Mouse (Mus musculus): ENCODE results near the gene Rnf150. TPM values are rescaled to one million over a fixed set of nuclear protein-coding genes. Genes with fewer than 3 reads are reported as not detected.

The Rnf150 gene
- total and polyA plus RNA-seq, 3 experiments: 0.13 to 0.50 (median 0.39) TPM

DNA sequence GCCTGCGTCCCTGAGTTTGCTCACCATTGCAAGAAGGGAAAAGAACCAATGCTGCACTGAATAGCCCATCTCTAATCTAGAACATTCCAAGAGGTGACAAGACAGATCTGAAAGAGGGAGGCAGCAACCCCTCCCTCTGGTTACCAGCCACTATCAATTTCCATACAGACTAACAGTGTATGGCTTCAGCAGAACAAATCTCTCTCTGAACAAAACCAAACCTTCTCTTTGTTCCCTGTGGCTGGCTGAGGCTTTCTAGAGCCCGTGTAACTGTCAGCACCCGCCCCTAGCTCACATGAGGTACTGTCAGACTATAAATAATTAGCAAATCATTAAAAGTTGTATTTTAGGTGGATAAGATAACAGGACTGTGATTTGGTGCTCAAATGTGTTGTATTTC lies 109.7 kb downstream of the Rnf150 start:
- Histone ChIP-seq H3K79me2 (replicated peaks; ENCODE audit: control insufficient read depth, extremely low read depth, insufficient read depth, poor library complexity, severe bottlenecking) (no peaks in the 10 kb centered on the region), H3K4me1 (ENCODE audit: control insufficient read depth in 1 of 2, insufficient read depth in 2 of 2) (peaks cover 2 to 26% of the 10 kb centered on the region in 2 experiments; a peak in 2 of 4 replicates), H3K9me3 (replicated peaks; ENCODE audit: low read length) (peaks cover 5% of the 10 kb centered on the region), H3K4me2 (ENCODE audit: insufficient read depth, low read depth, poor library complexity, severe bottlenecking) (no peak overlapping the region), H3K27me3 (replicated peaks) (no peaks in the 10 kb centered on the region), H3K27ac (ENCODE audit: insufficient read depth, low read depth) (no peak overlapping the region), H3K4me3 (replicated peaks in 1 of 3; ENCODE audit: low read depth in 2 of 3, low read length in 2 of 3, poor library complexity in 1 of 3) (no peak overlapping the region), H3K9ac (ENCODE audit: insufficient read depth, low read depth) (no peak overlapping the region), H3K36me3 (replicated peaks in 1 of 2; ENCODE audit: control insufficient read depth in 1 of 2, insufficient read depth in 1 of 2, low read length in 1 of 2) (no peaks in the 10 kb centered on the region)
- no peak for DNase-seq (ENCODE audit: extremely low read depth)
- in situ Hi-C loops (cut with MboI; ENCODE audit: low pct_ligation_motif_present, low pct_unique_long_range_greater_than_20kb, low sequenced_read_pairs): no loop called here
- TF ChIP-seq CTCF (conservative IDR thresholded peaks at IDR 0.05 in 1 of 2, IDR thresholded peaks at IDR 0.05 in 1 of 2; ENCODE audit: low read depth in 2 of 2, low read length in 2 of 2) (no peak), ZNF384 (IDR thresholded peaks at IDR 0.05; ENCODE audit: low read depth, low read length) (no peak), TBP (conservative IDR thresholded peaks at IDR 0.05; ENCODE audit: low read depth, low read length) (no peak), USF1 (IDR thresholded peaks at IDR 0.05; ENCODE audit: low read depth, low read length) (no peak), GABPA (IDR thresholded peaks at IDR 0.05; ENCODE audit: insufficient replicate concordance, low read depth, low read length) (no peak), SMC3 (IDR thresholded peaks at IDR 0.05; ENCODE audit: low read depth, low read length) (no peak), UBTF (IDR thresholded peaks at IDR 0.05; ENCODE audit: low read depth, low read length) (no peak)
- dilution Hi-C loops (cut with MboI; ENCODE audit: extremely low pct_ligation_motif_present, extremely low pct_unique_long_range_greater_than_20kb, low sequenced_read_pairs): no loop called here

DNA sequence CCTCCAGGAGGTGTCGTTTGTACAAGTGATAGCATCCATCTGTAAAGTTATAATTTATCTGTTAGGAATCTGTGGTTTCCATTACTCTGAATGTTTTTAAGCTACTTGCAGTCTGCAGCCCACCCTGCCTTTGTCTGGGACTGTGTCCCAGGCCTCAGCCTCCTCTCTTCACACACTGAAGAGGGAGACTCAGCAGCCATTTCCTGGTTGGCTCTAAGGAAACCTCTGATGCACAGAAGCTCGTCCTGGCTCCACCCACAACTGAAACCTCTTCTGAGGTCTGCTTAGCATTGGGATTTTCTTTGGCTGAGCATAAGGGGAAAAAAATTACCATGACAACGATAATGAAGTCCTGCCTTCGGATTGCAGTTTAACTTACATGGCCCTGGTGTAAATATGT lies 110.2 kb downstream of the Rnf150 start:
- H3K79me2 ChIP-seq (replicated peaks; ENCODE audit: control insufficient read depth, extremely low read depth, insufficient read depth, poor library complexity, severe bottlenecking): no peaks in the 10 kb centered on the region
- dilution Hi-C loops (cut with MboI; ENCODE audit: extremely low pct_ligation_motif_present, extremely low pct_unique_long_range_greater_than_20kb, low sequenced_read_pairs): no loop called here
- no peak overlapping the region for H3K4me3 ChIP-seq (replicated peaks in 1 of 3; ENCODE audit: low read depth in 2 of 3, low read length in 2 of 3, poor library complexity in 1 of 3)
- no peaks in the 10 kb centered on the region for H3K36me3 ChIP-seq (replicated peaks in 1 of 2; ENCODE audit: control insufficient read depth in 1 of 2, insufficient read depth in 1 of 2, low read length in 1 of 2)
- no peak overlapping the region for H3K9ac ChIP-seq (ENCODE audit: insufficient read depth, low read depth)
- peaks cover 2 to 26% of the 10 kb centered on the region in 2 experiments; a peak in 2 of 4 replicates for H3K4me1 ChIP-seq (ENCODE audit: control insufficient read depth in 1 of 2, insufficient read depth in 2 of 2)
- no peak overlapping the region for H3K4me2 ChIP-seq (ENCODE audit: insufficient read depth, low read depth, poor library complexity, severe bottlenecking)
- TF ChIP-seq NRF1 (IDR thresholded peaks at IDR 0.05; ENCODE audit: low read depth, low read length) (no peak), KAT2A (IDR thresholded peaks at IDR 0.05; ENCODE audit: insufficient replicate concordance, low read length) (no peak), ETS1 (conservative IDR thresholded peaks at IDR 0.05; ENCODE audit: low read depth, low read length) (no peak), USF2 (conservative IDR thresholded peaks at IDR 0.05; ENCODE audit: low read depth, low read length) (no peak), GABPA (IDR thresholded peaks at IDR 0.05; ENCODE audit: insufficient replicate concordance, low read depth, low read length) (no peak)
- in situ Hi-C loops (cut with MboI; ENCODE audit: low pct_ligation_motif_present, low pct_unique_long_range_greater_than_20kb, low sequenced_read_pairs): no loop called here
- peaks cover 5% of the 10 kb centered on the region for H3K9me3 ChIP-seq (replicated peaks; ENCODE audit: low read length)
- no peak for DNase-seq (ENCODE audit: extremely low read depth)
- H3K27me3 ChIP-seq (replicated peaks): no peaks in the 10 kb centered on the region
- H3K27ac ChIP-seq (ENCODE audit: insufficient read depth, low read depth): no peak overlapping the region

- in situ Hi-C loops (cut with MboI; ENCODE audit: low pct_ligation_motif_present, low pct_unique_long_range_greater_than_20kb, low sequenced_read_pairs) (no loop called here), dilution Hi-C loops (cut with MboI; ENCODE audit: extremely low pct_ligation_motif_present, extremely low pct_unique_long_range_greater_than_20kb, low sequenced_read_pairs) (no loop called here)
- Histone ChIP-seq H3K9me3 (replicated peaks; ENCODE audit: low read length) (no peaks in the 10 kb centered on the region), H3K4me1 (ENCODE audit: control insufficient read depth in 1 of 2, insufficient read depth in 2 of 2) (peaks cover 0 to 11% of the 10 kb centered on the region in 2 experiments; a peak in 2 of 4 replicates), H3K36me3 (replicated peaks in 1 of 2; ENCODE audit: control insufficient read depth in 1 of 2, insufficient read depth in 1 of 2, low read length in 1 of 2) (no peaks in the 10 kb centered on the region), H3K9ac (ENCODE audit: insufficient read depth, low read depth) (no peak overlapping the region), H3K79me2 (replicated peaks; ENCODE audit: control insufficient read depth, extremely low read depth, insufficient read depth, poor library complexity, severe bottlenecking) (no peaks in the 10 kb centered on the region), H3K27ac (ENCODE audit: insufficient read depth, low read depth) (no peak overlapping the region), H3K4me3 (replicated peaks in 1 of 3; ENCODE audit: low read depth in 2 of 3, low read length in 2 of 3, poor library complexity in 1 of 3) (no peak overlapping the region), H3K4me2 (ENCODE audit: insufficient read depth, low read depth, poor library complexity, severe bottlenecking) (no peak overlapping the region), H3K27me3 (replicated peaks) (no peaks in the 10 kb centered on the region)
- no peak for DNase-seq (ENCODE audit: extremely low read depth)
- TF ChIP-seq HCFC1 (IDR thresholded peaks at IDR 0.05; ENCODE audit: low read depth, low read length) (no peak), POLR2AphosphoS2 (IDR thresholded peaks at IDR 0.05; ENCODE audit: low read depth, low read length) (no peak), CTCF (conservative IDR thresholded peaks at IDR 0.05 in 1 of 2, IDR thresholded peaks at IDR 0.05 in 1 of 2; ENCODE audit: low read depth in 2 of 2, low read length in 2 of 2) (no peak), ETS1 (conservative IDR thresholded peaks at IDR 0.05; ENCODE audit: low read depth, low read length) (no peak), JUND (conservative IDR thresholded peaks at IDR 0.05; ENCODE audit: low read depth, low read length) (no peak), SIN3A (IDR thresholded peaks at IDR 0.05; ENCODE audit: low read length) (no peak), MAFK (IDR thresholded peaks at IDR 0.05; ENCODE audit: insufficient replicate concordance, low read length) (no peak)
These were observed 118.2 kb downstream of the Rnf150 start for GRCm38 (mm10) chr8:82981244-82981855.

Measured in CH12.LX (cell line).